Mouse (Mus musculus) bone marrow macrophage, adult 2 months (primary cell): Measurements from ENCODE around the gene Tead1.

Experiments used
- CTCF ChIP-seq: IDR thresholded peaks from 2 replicates; pipeline ENCODE4 v1.5.1; 2012; ENCODE audit warnings: low read depth, mild to moderate bottlenecking, low read length, moderate library complexity
- POLR2A ChIP-seq: IDR thresholded peaks from 2 replicates; pipeline ENCODE4 v1.6.1; 2012; ENCODE audit warnings: mild to moderate bottlenecking, low read depth, low read length, borderline replicate concordance

DNA sequence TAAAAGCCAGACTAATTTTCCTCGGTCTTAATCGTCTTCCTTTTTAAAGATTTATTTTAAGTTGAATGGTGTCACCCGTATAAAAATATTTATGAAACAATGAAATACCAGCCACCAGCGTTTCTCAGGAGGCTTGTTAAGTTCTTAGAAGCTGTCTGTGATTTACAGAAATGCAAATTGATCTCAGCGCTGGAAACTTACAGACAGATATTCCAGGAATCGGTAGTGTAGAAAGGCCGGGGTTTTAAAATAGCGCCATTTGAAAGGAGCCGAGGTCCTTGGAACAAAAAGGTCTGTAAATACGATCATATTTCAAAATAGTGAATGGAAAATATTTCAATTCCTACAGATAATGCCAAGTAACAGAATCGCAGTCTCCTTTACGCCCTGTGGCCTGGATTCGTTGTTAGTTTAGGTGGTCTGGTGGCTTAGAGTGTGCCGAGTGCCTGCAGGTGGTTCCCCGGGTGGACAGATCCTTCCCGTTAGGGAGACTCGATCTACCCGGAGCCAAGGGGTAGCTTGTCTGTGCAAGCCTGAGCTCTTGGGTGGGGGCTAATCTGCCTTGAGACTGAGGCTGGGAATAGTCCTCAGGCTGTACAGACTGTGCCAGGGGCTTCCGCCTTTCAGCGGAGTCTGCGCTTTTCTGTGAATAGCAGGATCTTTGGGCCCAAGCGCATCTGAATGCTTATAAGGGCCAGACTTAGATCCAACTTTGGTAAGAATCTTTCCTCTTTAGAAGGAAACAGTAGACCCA lies 1.6 kb downstream of the Tead1 start:
- TF ChIP-seq CTCF = no peak
- TF ChIP-seq POLR2A = no peak
